Mouse (Mus musculus) spleen, postnatal 14 days (tissue): Measurements from ENCODE around the gene Tradd.

Experiments
- DNase-seq, 2 experiments: peaks; one replicate each; pipeline ENCODE4 v3.0.0; 2021 to 2022; ENCODE audit warnings: low spot score in 2 of 2

The Tradd gene

DNA sequence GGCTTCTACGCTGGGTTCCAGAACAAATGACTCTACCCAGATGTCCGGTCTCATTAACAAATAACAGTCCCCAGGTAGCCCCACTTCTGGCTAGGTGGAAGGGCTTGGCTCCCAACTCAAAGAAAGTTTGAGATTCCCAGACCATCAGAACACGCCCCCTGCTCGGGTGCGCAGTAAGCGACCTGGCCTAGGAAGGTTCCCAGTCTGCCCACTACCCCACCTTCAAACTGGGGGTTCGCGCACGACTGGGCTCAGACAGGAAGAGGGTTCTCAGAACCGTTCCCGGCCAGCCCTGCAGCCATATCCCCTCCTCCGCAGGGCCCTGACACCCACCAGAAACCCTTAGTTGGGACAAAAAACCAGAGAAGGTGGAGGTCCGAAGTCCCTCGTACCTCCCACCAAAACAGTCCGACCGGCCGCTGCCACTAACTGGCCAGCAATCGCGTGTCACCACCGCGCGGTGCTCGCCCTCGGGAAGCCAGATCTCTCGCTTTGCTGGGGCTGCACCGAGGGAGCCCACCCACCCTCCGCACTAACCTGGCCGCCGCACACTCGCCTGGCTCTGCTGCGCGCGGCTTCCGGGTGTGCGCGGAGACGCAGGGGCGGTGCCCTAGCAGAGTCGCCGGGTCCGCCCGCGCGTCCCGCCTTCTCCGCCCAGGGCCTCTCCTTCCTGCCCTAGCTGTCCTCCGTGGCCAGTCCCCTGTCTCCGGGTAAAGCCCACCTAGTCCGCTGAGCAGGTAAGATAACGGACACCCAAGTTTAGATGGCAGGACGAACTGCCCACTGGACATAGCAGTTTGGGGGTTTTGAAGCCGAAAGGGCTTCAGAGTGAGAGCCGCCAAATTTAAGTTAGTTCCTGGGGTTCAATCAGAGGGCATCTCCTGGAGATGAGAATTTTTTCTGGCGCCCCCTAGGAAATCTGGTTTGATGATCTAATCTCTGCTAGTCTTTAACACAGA is at the start of gene Tradd, which contains the start of gene Fbxl8:
Gene Tradd, minus strand, starts transcription at position 586 of the 959 bp plus-strand sequence.
Gene Fbxl8, plus strand, starts transcription at position 625 of the 959 bp plus-strand sequence.
- peak; percentile 61 to 68 for DNase-seq

DNA sequence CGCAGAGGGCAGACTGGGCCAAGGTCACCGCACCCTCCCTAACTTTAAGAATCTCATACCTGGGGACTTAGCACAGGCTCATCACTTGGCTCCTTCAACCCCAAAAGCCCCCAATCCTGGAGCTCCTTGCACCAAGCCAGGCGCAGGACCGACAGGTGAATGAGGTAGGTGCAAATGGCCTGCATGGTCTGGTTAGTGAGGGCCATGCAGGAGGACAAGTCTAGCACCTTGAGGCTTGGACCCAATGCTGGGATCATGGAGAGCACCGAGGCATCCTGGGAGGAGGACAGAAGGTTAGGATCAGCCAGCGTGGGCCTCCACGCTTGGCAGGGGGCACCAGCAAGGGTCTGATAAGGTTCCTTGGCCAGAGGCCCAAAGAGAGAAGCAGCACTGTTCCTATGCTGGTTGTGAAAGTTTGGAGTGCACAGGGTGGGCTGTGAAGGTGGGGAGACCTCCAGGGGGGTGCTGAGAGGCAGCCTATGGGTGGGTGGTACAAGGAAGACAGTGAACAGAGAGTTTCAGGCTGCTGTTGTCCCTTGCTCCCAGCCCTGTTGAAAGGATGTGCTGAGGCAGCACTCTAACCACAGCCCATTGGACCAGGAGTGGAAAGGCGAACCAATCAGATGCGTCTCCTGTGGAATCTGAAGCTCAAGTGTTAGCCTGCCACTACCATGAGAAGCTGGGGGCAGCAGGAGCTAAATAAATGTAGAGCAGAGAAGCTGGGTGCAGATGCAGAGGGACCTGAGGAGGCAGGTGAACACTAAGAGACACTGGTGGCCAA is 49.4 kb upstream of the Tradd start:
- no peak for DNase-seq

DNA sequence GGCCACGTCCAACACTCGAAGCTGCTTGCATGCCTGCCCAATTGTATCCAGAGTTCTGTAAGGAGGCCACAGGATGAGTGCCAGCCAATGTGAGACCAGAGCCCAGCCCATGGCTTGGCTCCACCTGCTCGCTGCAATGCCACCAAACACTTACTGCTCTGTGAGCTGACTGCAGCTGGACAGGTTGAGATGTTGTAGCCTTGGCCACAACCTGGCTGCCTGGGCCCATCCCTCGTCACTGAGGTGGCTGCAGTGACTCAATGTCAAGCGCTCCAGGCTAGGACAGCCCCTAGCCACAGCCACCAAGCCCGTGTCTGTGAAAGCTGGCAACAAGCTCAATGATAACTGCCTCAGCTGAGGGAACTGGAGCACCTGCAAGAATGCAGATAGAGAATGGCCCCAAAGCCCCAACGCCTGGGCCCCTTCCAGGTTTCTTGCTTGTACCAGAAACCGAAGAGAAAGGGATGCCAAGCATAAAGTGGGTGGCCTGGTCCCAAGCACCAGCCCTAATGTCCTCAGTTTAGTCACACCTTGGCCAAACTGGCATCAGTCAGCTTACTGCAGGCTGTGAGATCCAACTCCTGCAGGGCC is 48.6 kb upstream of the Tradd start:
- no peak for DNase-seq

DNA sequence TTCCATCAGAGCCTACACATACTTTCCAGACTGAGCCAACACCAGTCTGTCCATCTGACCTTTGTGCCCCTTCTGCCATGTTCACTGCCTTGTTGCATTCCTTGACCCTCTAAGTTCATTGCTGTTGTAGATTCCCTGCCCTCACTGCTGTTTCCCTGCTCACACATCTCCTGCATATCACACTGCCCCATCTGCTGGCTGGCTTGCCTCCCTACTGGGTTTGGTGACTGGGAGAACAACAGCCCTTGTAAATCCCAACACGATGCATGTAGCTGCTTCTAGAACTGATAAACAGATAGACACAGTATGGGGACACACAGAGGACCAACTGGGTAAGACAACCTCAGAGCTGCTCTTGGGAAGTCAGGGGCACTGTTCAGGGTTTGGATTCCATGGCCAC is 47.3 kb upstream of the Tradd start:
- DNase-seq, result no peak

DNA sequence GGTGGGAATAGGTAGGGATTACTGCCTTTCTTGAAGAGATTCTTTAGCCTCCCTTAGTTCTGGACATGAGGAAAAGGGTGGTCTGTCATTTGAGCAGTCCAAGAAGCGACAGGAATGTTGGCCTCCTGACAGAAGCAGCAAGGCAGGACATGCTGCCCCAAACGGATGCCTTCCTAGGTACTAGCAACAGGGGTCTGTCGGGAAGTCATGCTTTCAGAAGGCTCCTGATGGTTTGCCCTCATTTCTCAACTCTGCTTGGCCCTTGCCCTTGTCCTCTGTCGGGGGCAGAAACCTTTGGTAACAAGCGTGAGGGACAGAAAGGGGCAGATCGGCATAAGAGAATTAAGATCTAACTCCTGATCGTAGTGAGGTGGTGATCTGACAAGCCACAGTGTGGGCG is 45.7 kb upstream of the Tradd start:
- no peak for DNase-seq

DNA sequence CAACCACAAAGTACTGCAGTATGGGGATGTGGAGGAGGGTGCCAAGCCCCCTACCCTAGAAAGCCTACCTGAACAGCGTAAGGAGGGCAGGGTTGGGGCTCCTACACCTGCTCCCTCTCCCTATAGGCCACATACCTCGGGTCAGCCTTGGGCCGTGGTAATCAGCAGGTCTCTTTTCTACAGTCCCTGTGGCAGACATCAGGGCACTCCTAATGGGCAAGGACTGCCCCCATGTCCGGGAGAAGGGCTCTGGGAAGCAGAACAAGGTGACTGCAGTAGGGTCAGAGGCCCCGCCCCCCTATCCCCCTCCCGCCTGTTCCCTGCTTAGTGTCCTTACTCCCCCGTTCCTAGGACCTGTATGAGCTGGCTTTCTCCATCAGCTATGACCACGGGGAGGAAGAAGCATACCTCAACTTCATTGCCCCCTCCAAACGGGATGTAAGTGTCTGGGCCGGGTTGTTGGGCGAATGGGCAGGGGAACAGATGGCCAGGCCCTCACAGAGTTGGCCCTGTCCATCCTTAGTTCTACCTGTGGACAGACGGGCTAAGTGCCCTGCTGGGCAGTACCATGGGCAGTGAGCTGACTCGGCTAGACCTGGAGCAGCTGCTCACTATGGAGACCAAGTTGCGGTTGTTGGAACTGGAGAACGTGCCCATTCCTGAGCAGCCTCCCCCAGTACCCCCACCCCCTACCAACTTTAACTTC is 44.9 kb upstream of the Tradd start:
- DNase-seq, result no peak

DNA sequence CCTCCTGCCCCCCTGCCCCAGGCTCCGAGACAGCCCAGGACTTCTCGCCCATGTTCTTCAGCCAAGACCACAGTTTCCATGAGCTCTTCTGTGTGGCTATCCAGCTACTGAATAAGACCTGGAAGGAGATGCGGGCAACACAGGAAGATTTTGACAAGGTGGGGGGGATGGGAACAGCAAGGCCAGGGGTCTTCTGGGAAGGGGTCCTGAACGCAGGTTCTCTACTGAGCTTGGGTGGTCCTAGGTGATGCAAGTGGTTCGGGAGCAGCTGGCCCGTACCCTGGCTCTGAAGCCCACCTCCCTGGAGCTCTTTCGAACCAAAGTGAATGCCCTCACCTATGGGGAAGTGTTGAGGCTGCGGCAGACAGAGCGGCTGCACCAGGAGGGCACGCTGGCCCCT is 44.0 kb upstream of the Tradd start:
- no peak for DNase-seq

DNA sequence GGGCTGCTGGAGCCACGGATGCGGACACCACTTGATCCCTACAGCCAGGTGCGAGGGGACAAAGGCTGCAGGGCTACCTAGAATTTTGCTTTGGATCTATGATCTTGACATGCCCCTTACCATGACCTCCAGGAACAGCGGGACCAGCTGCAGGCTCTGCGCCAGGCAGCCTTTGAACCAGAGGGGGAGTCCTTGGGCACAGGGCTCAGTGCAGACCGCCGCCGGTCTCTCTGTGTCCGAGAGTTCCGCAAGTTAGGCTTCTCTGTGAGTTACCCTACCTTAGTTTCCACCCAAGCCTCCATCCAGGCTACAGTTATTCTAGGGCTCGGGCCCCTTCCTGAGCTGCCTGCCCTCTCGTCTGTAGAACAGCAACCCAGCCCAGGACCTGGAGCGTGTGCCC is 43.3 kb upstream of the Tradd start:
- DNase-seq, result no peak

DNA sequence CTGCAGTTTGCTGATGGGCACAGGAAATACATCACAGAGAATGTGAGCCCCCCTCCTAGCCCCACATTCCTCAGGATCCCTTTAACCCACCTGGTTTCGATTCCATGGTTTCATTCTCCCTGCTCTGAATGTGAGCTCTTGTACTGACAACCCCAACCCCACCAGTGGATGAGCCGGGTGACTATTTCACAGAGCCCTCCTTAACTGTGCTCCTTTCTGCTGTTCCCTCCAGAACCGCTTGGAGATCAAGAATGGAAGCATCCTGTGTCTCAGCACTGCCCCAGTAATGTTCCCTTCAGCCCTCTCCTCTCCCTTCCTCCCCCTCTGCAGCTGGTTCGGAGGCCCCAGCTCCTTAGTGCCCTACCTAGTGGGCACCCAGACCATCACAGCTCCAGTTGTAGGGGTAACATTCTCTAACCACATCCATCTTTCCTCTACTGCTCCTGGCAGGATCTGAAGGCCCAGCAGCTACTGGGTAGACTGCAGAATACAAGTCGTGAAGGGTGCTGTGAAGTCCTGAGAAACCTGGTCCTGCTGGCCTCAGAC is 41.8 kb upstream of the Tradd start:
- no peak for DNase-seq

DNA sequence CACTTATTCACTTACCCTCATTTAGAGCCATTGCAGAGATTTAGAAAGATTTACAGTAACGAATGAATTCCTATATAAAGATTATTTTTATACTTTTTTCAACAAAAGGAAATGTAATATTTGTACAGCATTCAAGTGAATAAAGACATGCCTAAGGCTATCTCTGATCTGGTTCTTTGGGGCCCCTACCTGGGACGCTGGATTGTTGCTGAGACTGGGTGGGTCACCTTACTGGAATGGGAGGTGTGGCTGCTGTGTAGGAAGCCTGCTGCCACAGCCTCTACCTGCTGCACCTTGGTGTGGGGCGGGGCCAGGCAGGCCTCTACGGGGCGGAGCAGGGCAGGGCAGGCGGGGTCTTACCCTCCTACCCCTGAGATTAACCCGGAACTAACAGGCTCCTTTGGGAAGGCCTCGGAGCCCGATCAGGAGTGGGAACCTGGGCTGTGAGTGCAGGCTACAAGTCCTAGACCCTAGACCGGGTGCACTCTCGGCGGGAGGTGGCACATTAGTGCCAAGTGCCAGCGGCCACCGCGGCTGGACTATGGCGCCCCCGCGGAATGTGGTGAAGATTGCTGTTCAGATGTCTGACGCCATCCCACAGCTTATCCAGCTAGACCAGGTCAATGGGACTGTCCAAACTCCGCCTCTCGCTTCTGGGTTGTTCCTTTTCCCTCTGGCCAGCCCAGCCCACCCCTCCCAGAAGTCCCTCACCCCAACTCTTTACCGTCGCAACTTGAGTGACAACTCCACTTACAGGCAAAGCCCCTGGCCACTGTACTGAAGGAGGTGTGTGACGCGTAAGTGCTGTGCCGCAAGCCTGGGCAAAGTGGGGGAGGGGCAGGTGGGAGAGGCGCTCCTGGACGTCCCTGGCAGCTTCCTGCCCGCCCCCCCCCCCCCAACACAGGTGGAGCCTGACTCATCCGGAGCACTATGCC is 41.1 kb upstream of the Tradd start, which contains the start of gene Elmo3:
Gene Elmo3, plus strand, starts transcription at position 391 of the 935 bp plus-strand sequence.
- DNase-seq, result no peak

DNA sequence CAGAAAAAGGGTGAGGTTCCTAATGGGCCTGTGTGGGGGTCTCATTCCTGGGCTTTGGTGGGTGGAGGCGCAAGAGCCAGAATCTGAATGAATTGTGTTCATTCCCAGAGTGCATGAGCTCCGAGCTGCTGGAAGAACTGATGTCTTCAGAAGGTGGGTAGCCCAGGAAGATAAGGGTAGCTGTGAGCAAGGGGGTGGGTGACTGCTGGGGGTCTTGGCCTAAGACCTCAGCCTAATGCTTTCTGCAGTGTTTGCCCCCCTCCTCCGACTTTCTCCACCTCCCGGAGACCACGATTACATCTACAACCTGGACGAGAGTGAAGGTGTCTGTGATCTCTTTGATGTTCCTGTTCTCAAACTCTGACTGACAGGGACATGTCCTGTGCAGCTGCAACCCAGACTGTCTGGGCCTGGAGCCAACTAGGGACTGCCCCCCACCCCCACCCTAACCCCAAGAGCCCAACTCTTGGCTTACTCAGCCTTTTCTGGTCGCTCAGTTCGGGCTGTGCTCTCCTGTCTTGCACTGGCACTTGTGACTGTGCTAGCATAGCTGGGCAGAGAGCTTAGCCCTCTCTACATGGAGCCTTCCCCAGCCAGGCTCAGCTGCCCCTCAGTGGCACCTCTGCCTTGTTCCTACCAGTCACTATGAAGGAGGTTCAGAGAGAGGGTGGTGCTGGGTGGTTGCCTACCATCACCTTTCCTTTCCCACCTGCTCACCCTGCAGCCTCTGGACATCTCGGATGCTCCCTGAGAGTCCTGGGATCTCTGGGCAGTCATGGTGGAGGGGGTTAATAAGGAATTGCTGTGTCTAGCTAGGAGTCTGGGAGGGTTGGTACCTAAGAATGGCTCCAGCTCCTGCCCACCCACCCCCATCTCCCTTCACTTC is 40.2 kb upstream of the Tradd start:
- no peak for DNase-seq

DNA sequence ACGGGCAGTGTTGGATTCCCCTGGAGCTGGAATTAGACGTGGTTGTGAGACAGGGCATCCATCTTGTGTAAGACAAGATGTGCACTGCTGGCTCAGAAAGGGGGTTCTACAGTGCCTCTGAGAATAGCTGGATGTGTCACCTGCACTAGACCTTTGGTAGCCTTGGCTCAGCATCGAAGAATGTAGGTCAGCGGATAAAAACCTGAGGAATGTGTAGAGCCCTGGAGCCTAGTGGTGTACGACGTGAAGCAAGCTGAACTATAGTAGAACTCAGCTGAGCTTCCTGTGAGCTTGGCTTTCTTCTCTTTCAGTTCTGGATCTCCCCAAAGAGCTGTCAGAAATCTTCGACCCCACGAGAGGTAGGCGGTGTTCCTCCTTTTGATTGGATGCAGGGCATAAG is 39.5 kb upstream of the Tradd start:
- no peak for DNase-seq

DNA sequence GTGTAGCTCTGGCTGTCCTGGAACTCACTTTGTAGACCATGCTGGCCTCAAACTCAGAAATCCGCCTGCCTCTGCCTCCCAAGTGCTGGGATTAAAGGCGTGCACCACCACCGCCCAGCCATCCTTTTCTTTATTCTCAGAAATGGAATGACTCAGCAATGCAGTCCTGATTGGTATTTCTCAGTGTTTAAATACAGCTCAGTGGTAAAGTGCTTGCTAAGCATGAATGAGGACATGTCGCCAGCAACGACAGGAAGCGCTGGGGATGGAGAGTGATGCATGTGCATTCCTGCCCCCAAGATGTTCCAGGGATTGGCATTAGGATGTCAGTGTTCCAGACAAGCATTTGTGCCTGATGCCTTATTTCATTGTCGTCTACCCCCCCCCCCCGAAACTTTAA is 39.0 kb upstream of the Tradd start:
- DNase-seq, result no peak

DNA sequence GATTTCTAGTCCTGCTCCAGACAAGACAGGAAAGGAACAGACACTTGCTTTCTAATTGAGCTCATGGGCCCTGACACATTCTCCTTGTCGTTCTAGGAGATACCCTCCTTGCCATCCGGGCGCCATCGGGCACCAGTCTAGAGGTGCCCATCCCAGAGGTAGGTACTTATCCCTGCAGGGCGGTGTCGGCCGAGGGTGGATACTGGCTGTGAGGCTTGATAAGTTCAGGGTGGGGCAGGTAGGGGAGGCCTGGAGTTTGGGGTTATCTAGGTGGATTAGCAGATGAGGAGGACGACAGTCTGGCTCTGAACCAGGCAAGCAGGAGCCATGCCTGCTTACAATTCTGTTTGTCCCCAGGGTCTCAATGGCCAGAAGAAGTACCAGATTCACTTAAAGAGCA is 35.6 kb upstream of the Tradd start:
- DNase-seq, result peak; percentile 67 to 72

DNA sequence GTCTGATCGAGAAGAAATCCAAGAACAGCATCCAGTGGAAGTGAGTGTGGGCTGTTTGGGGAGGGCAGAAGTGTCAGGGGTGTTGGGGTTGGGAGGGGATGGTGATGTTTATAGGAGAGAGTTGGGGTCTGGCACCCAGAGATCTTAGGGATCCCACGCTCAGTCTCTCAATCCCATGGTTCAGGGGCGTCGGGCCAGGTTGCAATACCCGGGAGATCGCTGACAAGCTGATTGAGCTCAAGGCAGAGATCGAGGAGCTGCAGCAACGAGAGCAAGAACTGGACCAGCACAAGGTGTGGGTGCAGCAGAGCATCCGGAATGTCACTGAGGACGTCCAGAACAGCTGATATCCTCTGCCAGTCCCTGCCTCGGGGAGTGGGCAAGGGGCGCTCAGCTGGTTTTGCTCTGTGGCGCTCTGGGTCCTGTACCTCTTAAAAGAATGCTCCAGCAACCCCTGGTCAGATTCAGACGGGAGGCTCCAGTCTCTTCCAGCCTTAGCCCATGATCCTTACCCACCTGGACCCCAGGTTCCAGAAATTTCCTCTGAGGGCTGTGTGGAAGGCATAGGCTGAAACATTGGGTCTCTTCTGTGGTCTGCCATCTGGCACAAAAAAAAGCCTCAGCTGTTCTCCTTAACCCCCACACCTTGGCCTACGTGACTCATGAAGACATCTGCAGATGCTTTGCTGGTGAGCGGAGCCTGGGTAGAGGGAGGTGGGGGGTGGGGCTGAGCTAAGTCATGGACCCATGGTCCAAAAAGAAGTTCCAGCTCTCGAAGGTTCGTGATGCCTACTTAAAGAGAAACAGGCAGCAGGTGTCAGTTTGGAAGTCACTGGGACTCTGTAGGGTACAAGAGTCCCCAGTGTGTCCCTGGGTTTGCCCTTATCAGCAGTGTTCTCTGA is 34.2 kb upstream of the Tradd start:
- DNase-seq, result no peak

DNA sequence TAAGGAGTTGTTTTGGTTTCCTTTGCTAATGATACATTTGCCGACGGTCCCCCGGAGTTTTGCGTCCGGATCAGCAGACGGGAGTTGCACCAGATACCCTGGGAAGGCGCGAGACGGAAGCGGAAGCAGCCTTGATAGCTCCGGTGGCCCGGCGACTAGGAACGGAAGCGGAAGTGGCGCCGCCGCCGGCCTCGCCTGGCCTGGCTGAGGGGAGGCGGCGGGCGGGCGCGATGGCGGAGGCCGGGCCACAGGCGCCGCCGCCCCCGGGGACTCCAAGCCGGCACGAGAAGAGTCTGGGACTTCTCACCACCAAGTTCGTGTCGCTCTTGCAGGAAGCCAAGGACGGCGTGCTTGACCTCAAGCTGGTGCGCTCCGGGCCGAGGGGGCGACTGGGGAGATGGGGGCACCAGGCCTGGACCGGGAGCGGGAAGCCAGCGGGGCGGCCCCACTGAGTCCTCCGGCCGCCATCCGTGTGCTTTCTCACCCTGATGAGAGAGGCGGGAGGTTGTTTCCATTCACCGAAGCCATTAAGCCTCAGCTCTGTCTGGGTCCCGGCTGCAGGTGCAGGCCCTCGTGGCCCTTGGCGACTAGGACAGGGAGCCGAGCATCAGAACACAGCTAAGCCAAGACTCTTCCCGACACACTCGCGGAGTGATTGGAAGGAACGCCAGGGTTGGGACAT is 33.2 kb upstream of the Tradd start, which contains the start of gene E2f4:
Gene E2f4, plus strand, starts transcription at position 153 of the 682 bp plus-strand sequence.
- DNase-seq, result peak; percentile 83 to 89

DNA sequence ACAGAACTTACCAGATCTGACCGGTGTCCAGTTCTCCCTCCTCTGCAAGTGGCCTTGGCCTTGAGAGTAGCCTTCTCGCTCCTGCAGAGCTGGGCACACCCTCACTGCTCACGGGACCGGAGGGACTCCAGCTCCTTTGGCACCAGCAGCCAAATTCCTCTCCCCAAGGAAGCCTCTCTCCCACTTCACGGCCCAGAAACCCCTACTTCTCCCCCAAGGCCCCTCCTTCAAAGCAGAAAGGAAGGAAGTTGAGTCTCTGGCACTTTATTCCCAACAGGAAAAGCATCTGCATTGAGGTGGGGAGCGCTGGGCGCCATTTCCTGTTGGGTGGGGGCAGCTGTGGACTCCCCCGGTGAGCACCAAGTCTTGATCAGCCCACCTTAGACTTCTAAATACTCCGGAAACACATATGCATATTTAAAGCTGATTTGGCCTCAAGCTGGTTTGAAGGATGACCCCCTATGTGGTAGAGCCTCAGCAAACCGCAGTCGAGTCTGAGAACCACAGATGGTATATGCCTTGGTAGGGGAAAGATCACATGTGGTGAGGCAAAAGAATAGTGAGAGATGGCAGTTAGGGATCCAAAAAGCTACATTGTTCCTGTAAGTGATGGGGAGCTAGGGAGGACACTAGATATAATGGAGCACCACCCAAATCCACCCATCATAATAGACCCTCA is 31.6 kb upstream of the Tradd start, which contains the start of gene Exoc3l:
Gene Exoc3l, minus strand, starts transcription at position 207 of the 679 bp plus-strand sequence.
- DNase-seq, result no peak
